Mouse (Mus musculus) liver, embryonic 14.5 days (tissue): Measurements from ENCODE around the gene Npr2. TPM values are rescaled to one million over a fixed set of nuclear protein-coding genes. Genes with fewer than 3 reads are reported as not detected.

Source experiments
- ATAC-seq: fragments of 200-750 bp; cut with Nextera tagmentation; 2 replicates; pipeline ENCODE4 v1.8.0; 2017; ENCODE audit warnings: moderate number of reproducible peaks, mild to moderate bottlenecking, moderate library complexity; ENCODE audit not compliant: insufficient read depth
- DNase-seq, 3 experiments: peaks; one replicate each; pipeline ENCODE4 v3.0.0-alpha.2; 2012 to 2013; ENCODE audit warnings: low read depth in 3 of 3, low spot score in 3 of 3
- H3K27ac ChIP-seq: fragments of 300-500 bp; sonication (generic); 2 replicates; pipeline ENCODE4 v1.5.1; 2014; ENCODE audit warnings: moderate library complexity, mild to moderate bottlenecking, control low read depth, inconsistent platforms
- H3K27me3 ChIP-seq: fragments of 300-500 bp; sonication (generic); 2 replicates; pipeline ENCODE4 v1.6.1; 2014; ENCODE audit warnings: mild to moderate bottlenecking, low read length, moderate library complexity; ENCODE audit not compliant: control insufficient read depth, insufficient read depth
- H3K36me3 ChIP-seq: fragments of 300-500 bp; sonication (generic); replicated peaks from 2 replicates; pipeline ENCODE4 v1.6.1; 2014; ENCODE audit warnings: low read depth; ENCODE audit not compliant: control insufficient read depth, insufficient read depth
- H3K4me1 ChIP-seq, 2 experiments: fragments of 200-500 bp in 1 of 2; fragments of 300-500 bp in 1 of 2; sonication (generic) in 1 of 2; replicated peaks; 2 replicates each; pipeline ENCODE4 v1.6.1; 2012 to 2014; ENCODE audit warnings: antibody characterized with exemption in 1 of 2, inconsistent platforms in 1 of 2, low read length in 1 of 2; ENCODE audit not compliant: control insufficient read depth in 2 of 2, insufficient read depth in 2 of 2
- H3K4me2 ChIP-seq: fragments of 300-500 bp; sonication (generic); 2 replicates; pipeline ENCODE4 v1.6.1; 2014; ENCODE audit warnings: low read depth, mild to moderate bottlenecking, control low read depth, moderate library complexity
- H3K4me3 ChIP-seq, 2 experiments: fragments of 200-500 bp in 1 of 2; fragments of 300-500 bp in 1 of 2; sonication (generic) in 1 of 2; 2 replicates each; pipeline ENCODE4 v1.5.1; 2012 to 2014; ENCODE audit warnings: low read depth in 2 of 2, low read length in 2 of 2, mild to moderate bottlenecking in 2 of 2, control low read depth in 1 of 2, inconsistent platforms in 1 of 2, moderate library complexity in 1 of 2; ENCODE audit not compliant: insufficient read depth in 1 of 2
- H3K9ac ChIP-seq: fragments of 300-500 bp; sonication (generic); replicated peaks from 2 replicates; pipeline ENCODE4 v1.6.1; 2014; ENCODE audit warnings: mild to moderate bottlenecking, control low read depth, moderate library complexity
- H3K9me3 ChIP-seq: fragments of 300-500 bp; sonication (generic); 2 replicates; pipeline ENCODE4 v1.6.1; 2016; ENCODE audit warnings: low read length, mixed read lengths; ENCODE audit not compliant: control insufficient read depth
- CTCF ChIP-seq: IDR thresholded peaks from 2 replicates; pipeline ENCODE4 v1.5.1; 2016; ENCODE audit warnings: antibody characterized with exemption, low read depth, control low read depth
- EP300 ChIP-seq: IDR thresholded peaks from 2 replicates; pipeline ENCODE4 v1.6.1; 2016; ENCODE audit warnings: antibody characterized with exemption, low read depth
- WGBS: fragments of 180-500 bp; shearing (Covaris S2); extraction: QIAGEN DNeasy Blood & Tissue Kit; methylation state at CpG from one replicate; pipeline ENCODE4 v1.1.7; 2014; ENCODE audit not compliant: insufficient replicate concordance; 5-methylcytosine and 5-hydroxymethylcytosine counted together
- polyA plus RNA-seq, 2 experiments: library from polyadenylated mRNA; depleted of rRNA in 1 of 2; stranded (reverse) in 1 of 2; unstranded in 1 of 2; fragments of >200 nt; fragmentation: Nextera tagmentation in 1 of 2; extraction: Ambion mirVana in 1 of 2; gene quantifications; 2 replicates each; pipeline versions ENCODE4 v1.2.1 to v1.2.3; 2012 to 2014

The Npr2 gene
- polyA plus RNA-seq, 2 experiments: 0.72 to 1.7 TPM

DNA sequence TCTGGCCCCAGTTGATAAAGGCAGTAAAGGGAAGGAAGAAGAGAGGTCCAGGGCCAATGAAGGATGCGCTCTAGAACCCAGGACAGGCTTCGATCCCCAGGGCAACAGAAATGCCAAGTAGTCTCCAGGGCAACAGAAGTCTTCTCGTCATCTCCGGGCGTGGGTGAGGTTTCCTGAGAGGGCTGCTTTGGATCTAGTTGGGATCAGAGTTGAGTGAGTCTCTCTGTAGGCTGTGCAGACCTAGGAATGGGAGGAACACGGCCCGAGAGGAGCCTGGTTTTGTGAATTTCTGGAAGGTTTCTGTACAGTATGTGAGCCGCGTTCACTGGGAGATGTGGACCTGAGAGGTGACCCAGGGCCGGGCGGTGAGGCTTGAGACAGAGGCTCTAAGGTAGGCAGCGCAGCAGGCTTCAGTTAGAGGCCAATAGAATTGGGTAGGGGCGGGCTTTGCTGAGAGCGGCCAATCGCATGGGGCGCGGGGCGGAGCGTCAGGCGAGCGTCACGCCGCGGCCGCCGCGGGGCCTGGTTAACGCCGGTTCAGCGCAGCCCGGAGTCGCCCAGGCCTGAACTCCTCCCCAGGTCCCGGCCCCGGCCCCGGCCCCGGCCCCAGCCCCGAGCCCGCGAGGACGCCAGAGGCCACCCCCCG is 37.2 kb downstream of the Npr2 start, which contains the start of the genes Tmem8b and Fam221b:
Gene Tmem8b, plus strand, starts transcription at position 190 of the 646 bp plus-strand sequence.
Gene Fam221b, minus strand, starts transcription at position 364 of the 646 bp plus-strand sequence.
- H3K27ac ChIP-seq: no peak within 1 kb of the TSS
- H3K4me2 ChIP-seq: peak within 1 kb of the TSS; percentile 67
- H3K4me1 ChIP-seq: peaks cover 5 to 9% of the 10 kb centered on the region in 2 experiments
- H3K4me3 ChIP-seq: peak within 1 kb of the TSS; percentile 67 to 69
- DNase-seq: peak; percentile 72 to 75 (median 72)
- H3K9ac ChIP-seq: peak within 1 kb of the TSS; percentile 48
- WGBS: 2% methylated on average over 38 of the region's 41 CpGs
- TF ChIP-seq EP300: no peak
- no peak for TF ChIP-seq CTCF
- H3K27me3 ChIP-seq: peaks cover 9% of the 10 kb centered on the region
- ATAC-seq: peak; percentile 95
- H3K9me3 ChIP-seq: no peaks in the 10 kb centered on the region
- no peaks in the 10 kb centered on the region for H3K36me3 ChIP-seq

DNA sequence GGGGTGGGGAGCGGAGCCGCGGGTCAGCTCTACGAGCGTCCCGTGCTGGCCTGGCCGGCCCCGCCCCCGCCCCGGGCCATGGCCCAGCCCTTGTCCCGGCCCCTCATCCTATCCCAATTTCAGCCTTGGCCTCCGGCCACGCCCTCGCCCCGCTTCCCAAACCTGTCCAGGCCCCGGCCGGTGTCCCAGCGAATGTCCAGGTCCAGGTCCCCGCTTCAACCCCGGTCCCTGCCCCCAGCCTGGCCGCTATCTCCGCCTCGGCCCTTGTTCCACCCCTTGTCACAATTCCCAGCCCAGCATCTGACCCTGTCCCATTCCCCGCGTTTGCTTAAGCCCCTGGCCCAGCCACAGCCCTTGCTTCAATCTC is 37.7 kb downstream of the Npr2 start:
- under 1% methylated on average over 24 of the region's 25 CpGs for WGBS
- H3K4me1 ChIP-seq: peaks cover 5 to 9% of the 10 kb centered on the region in 2 experiments
- ATAC-seq (peak; percentile 67), DNase-seq (no peak)
- H3K4me3 ChIP-seq: peak overlapping the region; percentile 67 to 69
- TF ChIP-seq CTCF (no peak), EP300 (no peak)
- no peak overlapping the region for H3K27ac ChIP-seq
- no peaks in the 10 kb centered on the region for H3K9me3 ChIP-seq
- H3K4me2 ChIP-seq: peak overlapping the region; percentile 67
- peaks cover 9% of the 10 kb centered on the region for H3K27me3 ChIP-seq
- H3K36me3 ChIP-seq: no peaks in the 10 kb centered on the region
- peak overlapping the region; percentile 48 for H3K9ac ChIP-seq

DNA sequence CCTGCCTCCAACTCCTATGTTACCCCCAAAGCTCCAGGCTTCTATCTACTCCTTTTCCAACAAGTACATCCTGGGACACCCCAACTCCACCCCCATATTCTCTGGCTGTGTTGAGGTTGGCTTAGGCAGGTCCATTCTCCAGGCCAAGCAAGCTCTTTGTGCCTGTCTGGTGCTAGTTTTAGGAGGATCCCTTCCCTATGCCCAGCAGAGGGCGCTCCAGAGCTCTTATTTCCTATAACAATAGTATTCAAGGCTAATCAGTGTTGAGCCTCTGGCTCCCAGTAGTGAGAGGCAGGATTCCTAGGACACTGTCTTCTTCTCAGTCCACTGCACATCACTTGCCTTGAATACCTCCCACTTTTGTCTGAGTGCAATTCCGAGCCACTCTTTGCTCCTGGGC is 40.3 kb downstream of the Npr2 start:
- 4% methylated on average over 2 of the region's 2 CpGs for WGBS
- no peak overlapping the region for H3K9ac ChIP-seq
- no peaks in the 10 kb centered on the region for H3K36me3 ChIP-seq
- DNase-seq (peak; percentile 67 to 75 (median 68)), ATAC-seq (no peak)
- H3K27ac ChIP-seq: no peak overlapping the region
- no peaks in the 10 kb centered on the region for H3K9me3 ChIP-seq
- peaks cover 5 to 9% of the 10 kb centered on the region in 2 experiments for H3K4me1 ChIP-seq
- TF ChIP-seq CTCF (peak; percentile 86), EP300 (no peak)
- H3K27me3 ChIP-seq: no peaks in the 10 kb centered on the region; the same call in 1 of the 2 replicates
- no peak overlapping the region for H3K4me2 ChIP-seq
- no peak overlapping the region for H3K4me3 ChIP-seq

DNA sequence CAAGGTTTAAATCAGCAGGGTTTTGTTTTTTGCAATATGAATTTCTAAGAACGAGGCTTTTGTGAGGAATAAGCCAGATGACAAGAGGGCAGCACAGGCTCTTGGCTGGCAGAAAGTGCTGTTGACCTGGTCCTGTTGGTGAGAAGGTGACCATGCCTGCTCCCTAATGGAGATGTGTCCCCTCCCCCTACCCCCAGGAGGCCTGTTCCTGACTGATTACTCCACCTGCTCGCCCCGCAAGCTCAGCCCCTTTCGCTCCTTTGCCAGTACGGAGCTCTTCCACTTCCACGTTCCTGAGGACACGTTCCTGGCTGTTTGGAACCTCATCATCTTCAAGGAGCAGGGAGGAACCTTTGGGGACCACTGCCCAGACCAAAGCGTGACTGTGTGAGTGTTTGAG is 42.0 kb downstream of the Npr2 start:
- DNase-seq: no peak

DNA sequence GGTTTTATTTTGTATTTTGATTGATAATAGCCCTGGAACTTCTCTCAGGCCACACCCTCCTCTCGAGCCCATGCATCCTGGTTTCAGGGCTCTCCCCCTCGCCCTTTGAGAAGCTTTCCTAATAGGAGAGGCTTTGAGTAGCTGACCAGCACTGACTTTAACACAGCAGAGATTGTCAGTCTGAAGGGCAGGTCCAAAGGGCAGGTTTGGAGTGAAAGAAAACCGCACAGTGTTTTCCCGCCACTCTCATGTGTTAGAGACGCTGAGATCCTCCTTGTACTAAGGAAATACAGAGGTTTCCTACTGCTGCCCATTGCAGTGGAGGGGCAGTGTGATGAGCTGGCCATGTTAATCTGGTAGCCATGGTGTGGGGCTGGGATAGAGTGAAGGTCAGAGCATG is 43.2 kb downstream of the Npr2 start:
- WGBS: 43% methylated on average over 5 of the region's 5 CpGs
- Histone ChIP-seq H3K4me1 (no peaks in the 10 kb centered on the region), H3K4me2 (no peak overlapping the region), H3K4me3 (no peak overlapping the region), H3K36me3 (no peaks in the 10 kb centered on the region), H3K9ac (no peak overlapping the region), H3K9me3 (no peaks in the 10 kb centered on the region), H3K27ac (no peak overlapping the region), H3K27me3 (no peaks in the 10 kb centered on the region; the same call in 1 of the 2 replicates)
- DNase-seq: no peak
- TF ChIP-seq EP300 (no peak), CTCF (no peak)
- ATAC-seq: no peak

More for the DNA sequence above, 42.0 kb downstream of the Npr2 start:
- WGBS: 62% methylated on average over 8 of the region's 8 CpGs
- no peaks in the 10 kb centered on the region for H3K36me3 ChIP-seq
- no peak overlapping the region for H3K4me2 ChIP-seq
- no peak overlapping the region for H3K9ac ChIP-seq
- no peak overlapping the region for H3K27ac ChIP-seq
- no peak for ATAC-seq
- H3K9me3 ChIP-seq: no peaks in the 10 kb centered on the region
- no peak overlapping the region for H3K4me3 ChIP-seq
- no peak for TF ChIP-seq EP300
- no peak for TF ChIP-seq CTCF
- H3K27me3 ChIP-seq: no peaks in the 10 kb centered on the region; the same call in 1 of the 2 replicates
- peaks cover under 1 to 5% of the 10 kb centered on the region in 2 experiments for H3K4me1 ChIP-seq
